Mouse (Mus musculus) liver, adult (tissue): ENCODE results near the gene Nrarp.

Experiments
- GATA4 ChIP-seq: IDR thresholded peaks from 2 replicates; pipeline ENCODE4 v1.6.1; 2014; ENCODE audit warnings: mild to moderate bottlenecking, low read length; ENCODE audit not compliant: insufficient replicate concordance

Gene Nrarp

DNA sequence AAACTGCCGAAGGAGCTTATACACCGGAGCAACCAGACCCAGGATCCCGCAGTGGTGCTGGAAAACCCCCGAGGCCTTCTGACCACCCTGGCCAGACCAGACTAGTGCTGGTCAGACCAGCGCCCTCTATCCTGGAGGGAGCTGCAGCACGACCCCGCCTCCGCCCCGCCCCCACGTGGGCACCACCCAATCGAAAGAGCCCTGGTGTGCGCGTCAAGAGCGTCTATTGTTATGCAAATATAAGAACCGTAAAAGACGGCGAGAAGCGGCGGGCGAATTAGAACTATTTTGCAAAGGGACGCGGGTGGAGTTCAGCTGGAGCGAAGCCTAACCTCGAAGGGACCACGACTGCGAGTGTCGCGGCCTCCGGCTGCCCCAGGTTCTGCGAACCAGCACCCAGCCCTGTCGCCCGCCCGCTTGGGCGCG is at the start of gene Nrarp:
Nrarp (plus strand) TSS at position 281 of the 426 bp plus-strand sequence.
- no peak for TF ChIP-seq GATA4

DNA sequence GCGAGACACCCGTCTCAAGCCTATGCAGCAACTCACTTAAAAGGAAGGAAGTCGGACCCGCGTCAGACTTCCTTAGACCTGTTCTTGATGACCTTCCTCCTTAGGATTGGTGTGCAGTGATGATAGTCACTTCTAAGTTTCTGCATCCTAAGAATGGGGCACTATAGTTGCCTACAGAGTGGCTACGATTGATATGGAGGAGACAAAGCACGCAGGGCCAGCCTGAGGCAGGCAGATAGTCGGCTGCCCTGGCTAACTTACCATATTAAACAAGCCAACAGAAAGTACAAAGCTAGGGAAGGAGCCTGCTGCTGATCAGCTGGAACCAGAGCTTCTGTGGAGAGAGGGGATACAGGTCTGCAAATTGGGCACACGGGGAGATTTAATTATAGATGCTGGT is 49.0 kb upstream of the Nrarp start:
- TF ChIP-seq GATA4 = no peak

DNA sequence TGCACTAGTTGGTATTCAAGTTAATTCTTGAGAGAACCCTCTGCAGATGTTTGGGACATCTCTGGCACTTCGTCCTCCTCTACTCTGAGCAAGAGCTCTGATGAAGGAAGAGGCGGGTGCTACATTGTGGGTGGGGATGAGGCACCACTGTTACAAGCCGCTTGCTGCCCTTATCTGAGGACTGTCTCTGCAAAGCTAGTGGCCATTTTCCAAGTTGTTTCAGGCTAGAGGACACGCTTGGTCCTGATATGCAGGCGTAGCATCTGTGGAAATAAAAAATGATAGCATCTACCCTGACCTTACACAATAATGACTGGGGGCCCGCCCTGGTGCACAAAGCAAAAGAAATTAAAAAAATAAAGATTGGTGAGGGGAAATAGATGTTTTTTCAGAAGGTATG is 42.7 kb upstream of the Nrarp start:
- TF ChIP-seq GATA4 = peak; percentile 43; the same call in 1 of the 2 replicates

DNA sequence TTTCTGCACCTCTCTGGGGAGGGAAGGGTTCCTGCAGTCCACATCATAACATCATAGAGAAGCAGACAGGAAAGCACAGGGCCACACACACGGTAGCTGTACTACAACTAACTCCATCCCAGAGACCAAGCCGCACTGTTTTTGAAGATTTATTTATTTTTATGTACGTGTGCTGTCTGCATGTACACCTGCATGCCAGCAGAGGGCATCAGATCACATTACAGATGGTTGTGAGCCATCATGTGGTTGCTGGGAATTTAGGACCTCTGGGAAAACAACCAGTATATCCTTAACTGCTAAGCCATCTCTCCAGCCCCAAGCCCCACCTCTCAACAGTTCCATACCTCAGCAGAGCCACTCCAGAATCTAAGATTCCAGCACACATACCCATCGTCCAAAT is 39.4 kb upstream of the Nrarp start:
- no peak for TF ChIP-seq GATA4

DNA sequence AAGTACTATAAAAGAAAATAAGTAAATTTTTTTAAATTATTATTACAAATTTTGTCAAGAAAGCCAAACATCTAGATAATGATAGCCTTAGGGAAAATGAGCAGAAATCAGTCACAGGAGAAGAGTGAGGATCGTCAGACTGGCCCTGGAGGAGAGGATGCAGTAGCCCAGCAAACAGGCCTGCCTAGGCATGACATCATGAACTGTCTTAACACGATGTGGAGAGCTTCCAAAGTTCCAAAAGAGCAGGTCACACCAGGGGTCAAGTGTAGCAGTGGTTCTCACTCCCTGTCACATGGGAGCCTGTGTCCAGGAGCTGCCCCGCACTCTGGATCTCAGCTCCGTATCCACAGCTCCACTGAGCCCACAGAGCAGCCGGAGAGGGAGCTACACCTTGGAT is 38.6 kb upstream of the Nrarp start:
- TF ChIP-seq GATA4 = no peak

DNA sequence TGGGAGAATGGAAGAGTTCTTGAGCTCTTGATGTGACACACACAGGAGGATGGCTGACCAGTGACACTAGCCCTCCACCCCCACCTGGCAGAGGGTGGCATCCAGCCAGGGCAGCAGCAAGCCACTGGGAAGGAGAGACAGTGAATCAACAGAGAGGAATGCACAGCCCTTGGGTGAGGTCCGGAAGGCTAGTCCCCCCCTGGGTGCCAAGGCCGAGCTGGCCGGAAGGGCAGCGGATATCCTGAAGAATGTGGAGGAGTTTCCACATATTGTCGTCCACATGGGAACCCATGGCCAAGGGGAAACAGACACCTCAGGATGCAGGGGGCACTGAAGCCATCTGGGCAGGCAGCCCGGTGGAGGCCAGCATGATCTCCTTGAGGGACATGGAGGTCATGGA is 35.2 kb upstream of the Nrarp start:
- TF ChIP-seq GATA4 = peak; percentile 58; the same call in 1 of the 2 replicates

DNA sequence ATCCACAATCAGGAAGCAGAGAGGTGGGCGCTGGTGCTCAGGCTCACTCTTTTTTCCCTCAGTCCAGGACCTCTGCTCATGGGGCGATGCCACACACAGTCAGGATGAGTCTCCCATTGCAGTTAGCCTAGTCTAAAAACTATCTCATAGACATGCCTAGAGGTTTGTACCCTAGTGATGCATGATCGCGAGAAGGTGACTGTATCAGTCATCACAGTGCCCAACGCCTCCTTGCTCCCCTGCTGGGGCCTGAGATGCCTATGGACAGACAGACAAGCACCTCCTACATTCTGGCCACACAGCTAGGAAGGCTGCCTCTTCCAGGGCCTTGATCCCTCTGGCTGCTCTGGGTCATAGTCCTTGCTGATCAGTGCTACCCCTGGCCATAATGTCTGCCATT is 33.2 kb upstream of the Nrarp start:
- no peak for TF ChIP-seq GATA4

DNA sequence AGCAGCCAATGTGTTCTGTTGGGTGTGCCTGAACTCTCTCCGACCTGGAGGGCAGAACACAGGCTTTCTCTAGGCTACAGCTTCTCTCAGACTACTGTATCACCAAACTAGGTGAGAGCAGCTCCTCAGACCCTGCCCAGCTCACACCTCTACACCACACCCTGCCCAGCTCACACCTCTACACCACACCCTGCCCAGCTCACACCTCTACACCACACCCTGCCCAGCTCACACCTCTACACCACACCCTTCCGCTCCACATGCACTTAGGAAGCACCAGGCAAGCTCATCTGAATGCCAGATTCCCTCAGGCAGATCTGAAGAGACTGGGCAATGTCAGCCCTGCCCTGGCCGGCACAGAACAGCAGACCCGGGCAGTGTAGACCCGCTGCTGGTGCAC is 32.7 kb upstream of the Nrarp start:
- no peak for TF ChIP-seq GATA4

DNA sequence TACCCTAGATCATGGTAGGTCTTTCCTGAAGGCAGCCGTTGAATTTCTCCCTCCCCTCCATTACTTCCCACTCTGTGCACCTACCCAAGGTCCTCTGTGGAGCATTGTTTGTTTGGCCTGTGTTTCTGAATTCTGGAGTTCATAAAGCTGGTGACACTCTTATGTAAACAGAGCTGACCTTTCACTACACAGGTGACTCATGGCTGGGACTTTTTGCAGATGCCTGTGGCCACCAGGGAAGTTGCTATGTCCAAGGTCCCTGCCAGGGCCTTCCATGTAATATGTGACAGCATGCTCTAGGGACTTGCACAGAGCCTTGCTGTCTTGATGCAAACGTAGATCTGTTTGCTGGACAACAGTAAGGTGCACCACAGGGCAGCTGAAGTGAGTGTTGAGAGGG is 30.9 kb upstream of the Nrarp start:
- TF ChIP-seq GATA4 = no peak

DNA sequence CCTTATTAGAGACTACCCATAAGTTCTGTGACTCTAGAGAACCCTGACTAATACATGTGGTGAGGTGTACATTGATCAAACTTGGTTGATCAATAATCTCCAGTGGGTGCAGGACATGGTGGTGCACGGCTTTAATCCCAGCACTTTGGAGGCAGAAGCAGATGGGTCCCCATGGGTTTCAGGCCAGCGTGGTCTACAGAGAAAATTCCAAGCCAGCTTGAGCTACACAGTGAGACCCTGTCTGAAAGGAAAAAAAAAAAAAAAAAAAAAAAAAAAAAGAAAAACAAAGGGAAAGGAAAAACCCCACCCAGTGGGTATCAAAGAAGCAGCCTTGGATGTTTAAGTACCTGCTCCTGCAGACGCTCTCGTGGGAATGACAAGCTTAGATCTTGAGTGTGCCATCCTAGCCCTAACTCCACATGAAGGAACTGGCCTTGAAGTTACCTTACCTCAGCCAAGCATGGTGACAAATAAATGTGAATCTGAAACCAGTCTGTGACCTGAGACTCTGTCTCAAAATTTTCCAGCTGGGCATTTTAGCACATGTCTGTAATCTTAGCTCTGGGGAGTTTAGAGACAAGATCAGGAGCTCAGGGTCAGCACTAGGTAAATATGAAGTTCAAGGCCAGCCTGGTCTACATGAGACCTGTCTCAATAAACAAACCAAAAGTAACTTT is 29.1 kb upstream of the Nrarp start:
- no peak for TF ChIP-seq GATA4

DNA sequence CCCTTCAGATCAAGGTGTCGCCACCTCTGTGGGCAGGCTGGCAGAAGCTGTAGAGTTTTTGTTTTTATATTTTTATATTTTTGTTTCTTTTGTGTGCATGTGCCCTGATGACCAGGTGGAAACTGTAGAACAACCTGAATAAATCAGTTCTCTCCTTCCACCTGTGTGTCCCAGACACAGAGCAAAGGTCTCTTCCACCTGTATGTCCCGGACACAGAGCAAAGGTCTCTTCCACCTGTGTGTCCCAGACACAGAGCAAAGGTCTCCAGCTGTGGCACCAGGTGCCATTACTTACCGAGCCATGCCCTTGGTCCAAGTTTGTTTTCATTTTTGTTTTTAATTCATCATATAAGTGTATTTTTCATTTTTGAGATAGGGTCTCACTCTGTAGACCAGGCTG is 24.4 kb upstream of the Nrarp start:
- no peak for TF ChIP-seq GATA4

DNA sequence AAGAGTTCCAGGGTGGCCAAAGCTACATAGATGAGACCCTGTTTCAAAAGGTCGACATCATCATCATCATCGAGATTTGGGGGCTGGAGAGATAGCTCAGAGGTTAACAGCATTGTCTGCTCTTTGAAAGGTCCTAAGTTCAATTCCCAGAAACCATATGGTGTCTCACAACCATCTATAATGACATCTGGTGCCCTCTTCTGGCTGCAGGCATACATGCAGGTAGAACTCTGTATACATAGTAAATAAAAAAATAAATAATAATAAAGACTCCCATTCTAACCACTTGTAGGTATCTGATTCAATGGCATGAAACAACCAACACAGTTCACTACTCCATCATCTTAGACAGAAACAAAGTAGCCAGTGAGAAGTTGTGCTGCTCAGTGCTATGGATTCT is 23.6 kb upstream of the Nrarp start:
- TF ChIP-seq GATA4 = no peak

DNA sequence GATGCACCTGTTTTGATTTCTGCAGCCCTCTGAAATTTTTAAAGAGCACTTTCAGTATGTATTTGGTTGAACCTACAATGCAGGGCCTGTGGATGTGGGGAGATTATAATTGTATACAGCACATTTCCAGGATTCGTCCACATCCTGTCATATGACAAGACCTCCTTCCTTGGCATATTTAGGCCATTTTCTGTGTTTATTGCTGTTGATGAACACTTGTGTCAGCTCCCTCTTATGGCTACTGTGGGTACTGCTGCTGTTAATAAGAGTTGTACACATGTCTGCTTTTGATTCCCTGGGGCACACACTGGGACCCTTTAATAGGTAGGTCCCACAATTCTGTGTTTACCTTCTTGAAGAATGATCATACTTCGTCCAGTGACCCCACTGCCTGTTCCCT is 22.9 kb upstream of the Nrarp start:
- no peak for TF ChIP-seq GATA4

DNA sequence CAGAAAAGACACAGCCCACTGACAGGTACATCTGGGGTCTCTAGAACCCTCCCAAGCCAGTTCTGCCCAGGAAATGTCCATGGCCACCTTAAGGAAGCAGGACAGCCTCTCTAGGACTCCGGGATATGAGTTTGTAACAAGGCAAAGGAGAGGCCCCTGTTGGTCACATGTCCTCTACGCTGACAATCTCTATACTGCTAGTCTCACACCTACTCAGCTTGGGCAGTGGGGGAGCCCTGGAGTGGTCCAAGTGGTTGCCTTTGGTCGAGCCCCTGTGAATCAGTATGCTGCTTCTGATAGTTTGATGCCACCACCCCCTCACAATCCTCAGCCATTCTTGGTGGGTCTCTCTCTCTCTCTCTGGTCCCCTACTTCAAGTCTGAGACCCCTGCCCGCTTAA is 13.1 kb upstream of the Nrarp start:
- TF ChIP-seq GATA4 = no peak

DNA sequence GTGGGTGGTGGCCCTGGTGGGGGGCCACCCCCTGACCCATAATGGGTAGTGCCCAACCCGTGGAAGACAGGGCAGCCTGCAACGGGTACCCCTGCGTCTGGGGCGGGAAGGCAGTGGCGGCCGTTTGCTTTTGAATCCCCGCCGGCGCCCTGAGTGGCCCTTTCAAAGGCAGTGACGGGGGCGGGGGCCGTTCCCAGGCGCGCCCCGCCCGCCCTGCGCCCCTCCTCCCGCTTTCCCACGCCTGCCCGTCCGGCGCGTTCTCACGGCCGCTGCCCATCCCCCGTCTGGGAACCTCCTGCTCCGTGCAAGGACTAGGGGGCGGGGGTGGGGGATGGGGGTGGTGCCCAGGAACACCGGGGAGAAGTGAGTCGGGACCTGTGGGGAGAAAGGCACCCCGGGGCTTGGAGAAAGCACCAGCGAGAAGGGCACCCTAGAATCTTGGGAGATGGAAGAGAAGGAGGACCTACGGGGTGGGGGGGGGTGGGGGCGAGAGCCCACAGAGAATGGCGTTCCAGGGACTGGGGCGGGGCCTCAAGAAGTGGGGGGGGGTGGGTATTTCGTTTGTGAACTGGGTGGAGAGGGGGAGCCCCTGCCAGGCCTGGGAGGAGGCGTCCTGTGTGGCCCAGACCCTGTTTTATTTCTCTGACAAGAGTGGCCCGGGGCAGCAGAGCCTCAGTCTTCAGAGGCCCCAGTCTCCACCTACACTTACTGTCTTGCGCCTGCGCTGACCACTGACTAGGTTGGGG is 12.5 kb upstream of the Nrarp start:
- no peak for TF ChIP-seq GATA4

DNA sequence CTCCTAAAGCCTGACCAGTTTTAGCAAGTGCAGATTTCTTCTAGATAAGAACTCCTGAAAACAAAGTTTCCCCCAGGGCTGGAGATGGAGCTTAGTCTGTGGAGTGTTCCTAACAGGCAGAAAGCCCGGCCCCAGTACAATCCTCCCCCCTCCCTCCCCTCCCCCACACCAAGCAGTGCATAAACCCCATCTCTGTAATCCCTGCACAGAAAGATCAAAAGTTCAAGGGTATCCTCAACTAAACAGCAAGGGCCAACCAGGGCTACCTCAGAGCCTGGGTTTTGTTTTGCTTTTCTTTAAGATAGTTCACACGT is 11.9 kb upstream of the Nrarp start:
- TF ChIP-seq GATA4 = no peak

DNA sequence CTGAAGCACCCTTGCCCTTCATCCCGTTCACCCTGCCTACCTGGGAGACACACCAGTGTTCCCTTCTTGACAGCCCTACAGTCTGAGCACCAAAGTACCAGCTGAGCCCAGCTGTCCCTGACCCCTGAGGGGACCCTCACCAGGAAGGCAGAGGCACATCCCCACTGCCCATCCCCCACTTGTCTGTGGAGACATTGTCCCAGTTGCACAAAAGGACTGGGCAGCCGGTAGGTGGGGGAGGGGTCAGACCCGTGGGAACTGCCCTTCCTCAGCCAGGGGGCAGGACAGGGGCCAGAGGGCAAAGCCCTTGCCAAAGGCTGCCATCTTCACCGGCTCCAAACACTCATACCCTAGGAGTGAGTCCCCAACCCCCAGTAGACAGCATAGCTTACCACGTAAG is 10.8 kb upstream of the Nrarp start:
- TF ChIP-seq GATA4 = no peak
